Mouse (Mus musculus) small intestine, adult 2 months (tissue): ENCODE results near the gene Hspa12b.

Experiments
- CTCF ChIP-seq: fragments of 200-500 bp; IDR thresholded peaks from 2 replicates; pipeline ENCODE4 v1.5.1; 2012; ENCODE audit warnings: low read depth, mild to moderate bottlenecking, control low read depth, inconsistent platforms, low read length, moderate library complexity, mixed read lengths; ENCODE audit not compliant: insufficient replicate concordance, insufficient read length; ENCODE audit errors: extremely low read depth
- POLR2A ChIP-seq: fragments of 200-500 bp; IDR thresholded peaks from 2 replicates; pipeline ENCODE4 v1.6.1; 2012; ENCODE audit warnings: low read depth, mild to moderate bottlenecking, control low read depth, inconsistent platforms, low read length, moderate library complexity

GRCm38 (mm10) chr2:131084206-131084605 lies 42.9 kb upstream of the Hspa12b start:
- TF ChIP-seq CTCF = no peak
- TF ChIP-seq POLR2A = no peak
